Mouse (Mus musculus): Measurements from ENCODE around the gene Itgb6.
A peak's percentile ranks its signal among the peaks of the same experiment; 100 is the strongest.

Gene Itgb6

DNA sequence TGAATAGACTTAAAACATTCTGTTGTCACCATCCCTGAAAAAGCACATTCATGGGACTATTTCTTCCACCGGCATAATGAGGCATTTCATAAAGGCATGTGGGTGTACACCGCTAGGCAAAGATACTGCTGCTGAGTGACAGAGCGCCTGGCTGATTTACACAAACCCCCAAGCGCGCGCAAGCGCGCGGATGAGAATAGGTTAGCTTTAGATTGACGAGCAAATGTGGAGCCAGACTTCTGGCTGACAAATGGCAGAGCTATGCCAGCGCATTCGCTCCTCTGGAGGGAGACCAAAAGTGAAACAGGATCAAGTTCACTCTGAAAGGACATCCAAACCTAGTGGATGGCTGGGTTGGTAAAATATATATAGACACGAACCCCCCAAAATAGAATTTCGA, at the start of gene Itgb6:
TSS of gene Itgb6 (minus strand) at position 130 of the 400 bp plus-strand sequence.
- peak; percentile 38 to 67 for DNase-seq (ENCODE audit: low spot score in 2 of 2)

- no peak for DNase-seq (ENCODE audit: low spot score in 2 of 2)
Measured at GRCm38 (mm10) chr2:60766420-60766819, 44.0 kb upstream of the Itgb6 start.

DNA sequence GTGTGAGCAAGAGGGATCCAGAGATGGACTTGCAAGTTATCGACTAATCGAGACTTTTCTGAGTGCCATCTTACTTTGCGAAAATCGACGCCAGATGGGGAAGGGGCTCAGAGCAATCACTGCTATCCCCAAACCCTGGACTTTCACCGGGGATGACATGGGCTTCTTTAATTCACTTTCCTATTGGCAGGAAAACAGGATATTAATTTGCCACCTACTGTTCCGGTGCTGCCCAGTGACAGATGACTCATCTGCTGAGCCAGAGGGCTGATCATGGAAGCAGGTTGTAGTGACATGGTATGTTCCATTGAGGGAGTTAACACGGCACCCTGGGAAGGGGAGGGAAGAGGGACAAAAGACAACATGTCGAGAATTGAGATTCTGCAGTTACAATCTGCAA, 33.8 kb upstream of the Itgb6 start:
- DNase-seq (ENCODE audit: low spot score in 2 of 2), result no peak

GRCm38 (mm10) chr2:60755101-60755500, 32.7 kb upstream of the Itgb6 start:
- DNase-seq (ENCODE audit: low spot score in 2 of 2), result no peak

GRCm38 (mm10) chr2:60751274-60751673, 28.8 kb upstream of the Itgb6 start:
- DNase-seq (ENCODE audit: low spot score in 2 of 2), result no peak

GRCm38 (mm10) chr2:60750591-60750990, 28.1 kb upstream of the Itgb6 start:
- DNase-seq (ENCODE audit: low spot score in 2 of 2), result no peak

GRCm38 (mm10) chr2:60748585-60748984, 26.1 kb upstream of the Itgb6 start:
- no peak for DNase-seq (ENCODE audit: low spot score in 2 of 2)

DNA sequence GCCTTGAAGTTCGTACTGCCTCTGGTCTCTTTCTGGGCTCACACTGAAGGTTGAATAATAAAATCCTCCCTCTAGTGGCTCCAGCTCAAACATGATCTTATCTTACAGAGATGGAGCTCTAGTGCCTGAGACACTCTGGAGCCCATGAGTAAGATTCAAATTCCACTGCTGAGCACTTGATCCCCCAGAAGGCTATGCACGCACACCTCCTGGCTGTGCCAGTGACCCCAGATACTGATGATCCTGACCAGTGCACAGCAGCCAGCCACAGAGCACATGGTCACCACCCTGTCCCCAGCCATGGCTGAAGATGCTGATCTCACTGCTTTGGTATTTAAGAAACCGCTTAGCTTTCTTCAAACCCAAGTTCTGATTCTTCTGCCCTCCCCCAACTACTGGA, 25.1 kb upstream of the Itgb6 start:
- no peak for DNase-seq (ENCODE audit: low spot score in 2 of 2)

DNA sequence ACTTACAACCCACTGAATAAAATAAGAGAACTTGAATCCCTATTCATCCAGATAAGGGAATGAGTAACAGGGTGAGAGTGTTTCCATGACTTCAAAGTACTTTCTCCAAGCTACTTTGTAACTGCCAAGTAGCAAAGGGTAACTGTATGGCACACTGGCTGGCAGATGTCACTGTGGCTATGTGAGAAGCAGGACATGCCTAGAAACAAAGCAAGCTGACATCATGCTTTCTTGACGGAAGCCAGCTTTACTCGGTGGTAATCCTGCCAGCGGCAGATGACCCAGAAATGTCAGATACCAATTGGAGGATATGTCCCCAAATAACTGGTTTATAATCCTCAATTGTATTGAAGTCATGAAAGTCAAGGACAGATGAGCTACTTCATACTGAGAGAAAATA, 22.2 kb upstream of the Itgb6 start:
- no peak for DNase-seq (ENCODE audit: low spot score in 2 of 2)

GRCm38 (mm10) chr2:60739389-60740137, 17.1 kb upstream of the Itgb6 start:
- no peak for DNase-seq (ENCODE audit: low spot score in 2 of 2)

DNA sequence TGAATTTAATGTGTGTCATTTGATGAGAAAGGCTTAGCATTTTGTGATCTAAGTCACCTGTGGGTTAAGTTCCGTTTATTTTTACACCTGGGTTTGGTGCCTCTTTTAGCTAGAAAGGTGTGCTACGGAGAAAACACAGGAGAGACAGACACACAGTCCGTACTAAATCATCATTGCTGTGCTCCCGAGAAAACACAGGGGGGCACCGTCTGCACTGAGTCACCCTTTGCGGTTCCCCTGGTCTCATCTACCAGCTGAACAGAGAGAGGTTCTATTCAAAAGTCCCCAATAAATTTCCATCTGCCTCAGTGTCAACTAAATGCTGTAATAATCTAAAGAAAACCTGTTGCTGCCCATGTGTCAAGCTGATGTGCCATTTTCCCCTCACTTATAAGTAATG, 8.5 kb upstream of the Itgb6 start:
- no peak for DNase-seq (ENCODE audit: low spot score in 2 of 2)

- DNase-seq (ENCODE audit: low spot score in 2 of 2), result no peak
Measured at GRCm38 (mm10) chr2:60730024-60730423, 7.6 kb upstream of the Itgb6 start.

GRCm38 (mm10) chr2:60728902-60729585, 6.6 kb upstream of the Itgb6 start:
- DNase-seq (ENCODE audit: low spot score in 2 of 2), result no peak

DNA sequence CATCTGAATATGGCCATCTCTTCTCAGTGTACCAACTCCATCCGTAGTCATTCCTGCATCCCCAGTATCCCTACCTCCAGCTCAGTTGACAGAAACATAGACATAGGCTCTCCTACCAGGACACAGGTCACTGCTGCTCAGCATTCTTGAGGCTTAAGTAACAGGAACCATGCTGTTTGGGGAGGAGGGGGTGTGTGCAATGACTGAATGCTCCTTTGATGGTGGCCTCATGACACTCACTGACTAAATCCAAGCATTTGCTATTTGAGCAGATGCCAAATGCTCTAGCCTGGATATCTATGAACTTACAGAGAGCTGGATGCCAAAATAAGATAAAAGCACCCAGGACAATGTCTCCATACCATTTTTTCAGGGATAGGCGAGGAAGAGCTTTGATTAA, 2.2 kb upstream of the Itgb6 start:
- no peak for DNase-seq (ENCODE audit: low spot score in 2 of 2)

- DNase-seq (ENCODE audit: low spot score in 2 of 2), result no peak
Measured at GRCm38 (mm10) chr2:60722967-60723366, 524 bp upstream of the Itgb6 start.

DNA sequence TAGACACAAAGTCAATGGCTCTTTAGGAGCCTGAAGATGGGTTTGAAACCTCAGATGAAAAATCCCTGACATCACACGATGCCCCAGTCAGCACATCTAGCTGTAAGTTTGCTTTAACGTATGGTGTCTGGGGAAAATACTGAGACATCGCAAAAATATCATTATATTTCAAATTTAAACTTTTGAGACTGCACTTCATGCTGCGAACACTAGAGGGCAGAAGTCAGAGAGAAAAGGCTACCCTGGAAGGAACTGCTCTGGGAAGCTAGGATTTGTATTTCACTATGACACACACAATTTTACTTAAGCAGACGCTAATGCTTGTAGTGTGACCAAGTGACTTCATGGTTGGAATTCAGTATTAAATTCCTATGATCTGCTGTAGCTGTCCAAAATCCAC, 1.5 kb downstream of the Itgb6 start:
- no peak for DNase-seq (ENCODE audit: low spot score in 2 of 2)

DNA sequence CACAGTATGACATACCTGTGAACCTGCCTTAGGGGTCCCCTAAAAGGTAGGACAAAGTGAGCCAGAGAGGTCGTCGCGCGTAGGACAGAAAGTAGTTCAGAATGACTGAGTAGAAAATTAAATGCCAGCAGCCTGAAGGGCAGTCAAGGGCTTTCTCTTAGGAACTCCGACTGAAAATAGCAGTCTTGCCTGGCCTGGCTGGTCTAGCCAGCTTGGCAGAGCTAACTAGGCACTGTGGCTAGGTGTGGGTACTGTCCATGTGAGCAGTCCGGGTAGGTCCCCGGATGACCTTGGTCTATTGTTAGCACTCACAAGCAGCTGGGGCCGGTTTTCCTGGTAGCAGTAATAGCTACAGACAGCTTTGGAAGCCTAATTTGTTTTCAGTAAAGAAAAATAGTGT, 2.2 kb downstream of the Itgb6 start:
- no peak for DNase-seq (ENCODE audit: low spot score in 2 of 2)

DNA sequence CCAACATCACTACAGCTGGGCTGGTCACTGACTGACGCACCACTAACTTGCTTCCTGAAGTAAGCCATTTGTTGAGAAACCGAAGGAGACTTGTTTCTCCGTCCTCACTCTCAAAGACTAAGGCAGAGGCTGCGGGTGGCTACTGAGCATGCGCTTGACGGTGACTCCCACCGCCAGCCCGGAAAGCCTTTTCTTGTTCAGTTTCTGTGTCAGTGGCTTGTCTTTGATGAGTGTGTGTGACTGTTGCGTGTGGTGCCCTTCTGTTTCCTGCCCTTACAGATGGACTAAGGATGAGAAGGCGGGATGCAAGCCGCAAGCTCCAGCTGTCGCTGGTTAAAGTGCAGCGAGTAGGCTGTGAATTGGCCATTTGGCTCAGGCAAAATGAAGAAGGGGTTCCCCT, 5.1 kb downstream of the Itgb6 start:
- DNase-seq (ENCODE audit: low spot score in 2 of 2), result peak; percentile 14 to 27

GRCm38 (mm10) chr2:60716549-60716948, 5.9 kb downstream of the Itgb6 start:
- no peak for DNase-seq (ENCODE audit: low spot score in 2 of 2)

DNA sequence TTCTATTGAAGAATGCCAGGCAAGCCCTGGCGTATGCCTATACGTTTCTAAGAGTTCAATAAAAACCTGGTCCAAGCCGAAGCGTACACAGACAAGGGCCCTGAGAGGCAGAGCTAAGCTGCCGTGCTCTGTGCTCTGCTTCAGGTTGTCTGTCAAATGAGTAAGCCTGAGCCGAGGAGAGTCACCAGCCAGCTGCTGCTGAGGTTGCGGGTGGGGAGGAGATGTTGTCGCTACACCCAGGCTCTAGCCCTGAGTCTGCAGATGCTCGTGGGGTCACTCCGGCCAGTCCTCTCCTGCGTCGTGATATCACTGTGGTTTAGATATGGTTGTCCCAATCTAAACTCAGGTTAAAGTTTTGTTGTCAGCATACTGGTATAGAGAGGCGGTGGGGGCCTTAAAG, 6.7 kb downstream of the Itgb6 start:
- no peak for DNase-seq (ENCODE audit: low spot score in 2 of 2)

- DNase-seq (ENCODE audit: low spot score in 2 of 2), result no peak
Measured at GRCm38 (mm10) chr2:60714971-60715502, 7.4 kb downstream of the Itgb6 start.

DNA sequence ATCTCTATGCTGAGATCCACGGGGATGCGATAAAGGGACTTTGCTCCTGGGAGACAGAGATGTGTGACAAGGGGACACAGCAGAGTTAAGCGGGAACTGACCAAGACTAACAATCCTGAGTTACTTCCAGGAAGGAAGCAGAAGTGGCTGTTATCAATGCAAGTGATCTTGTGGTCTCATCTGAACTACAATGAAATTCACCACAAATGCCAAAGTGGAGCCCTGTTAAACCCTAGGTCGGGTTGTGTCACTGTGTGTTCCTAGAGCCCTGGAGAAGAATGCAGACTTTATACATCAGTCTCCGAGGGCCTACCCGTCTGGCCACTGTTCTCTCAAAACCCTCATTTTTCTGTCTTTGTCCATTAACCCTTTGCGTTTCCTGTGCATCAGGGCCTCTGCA, 8.0 kb downstream of the Itgb6 start:
- DNase-seq (ENCODE audit: low spot score in 2 of 2), result no peak

DNA sequence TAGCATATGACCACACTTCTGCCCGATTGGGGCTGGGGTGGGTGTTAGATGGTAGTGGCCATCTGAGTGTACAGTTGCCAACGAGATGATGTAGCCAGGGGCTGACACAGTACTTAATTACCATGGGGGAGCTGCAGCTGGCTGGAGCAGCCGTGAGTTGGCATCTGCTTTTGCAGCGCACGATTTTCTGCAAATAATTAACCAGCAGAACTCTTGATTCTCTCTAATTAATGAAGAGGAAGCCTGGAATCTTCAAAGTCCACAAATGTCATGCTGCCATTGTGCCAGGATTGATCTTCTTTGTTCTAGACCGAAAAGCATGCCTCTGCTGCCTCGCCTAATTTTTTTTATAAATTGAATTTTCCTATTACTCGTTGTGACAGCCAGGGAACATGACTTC, 8.6 kb downstream of the Itgb6 start:
- no peak for DNase-seq (ENCODE audit: low spot score in 2 of 2)
